Mouse (Mus musculus) liver, embryonic 14.5 days (tissue): Measurements from ENCODE around the gene Arfgef2. TPM values are rescaled to one million over a fixed set of nuclear protein-coding genes. Genes with fewer than 3 reads are reported as not detected.

Experiments used
- ATAC-seq: fragments of 200-750 bp; cut with Nextera tagmentation; 2 replicates; pipeline ENCODE4 v1.8.0; 2017; ENCODE audit warnings: moderate number of reproducible peaks, mild to moderate bottlenecking, moderate library complexity; ENCODE audit not compliant: insufficient read depth
- DNase-seq, 3 experiments: peaks; one replicate each; pipeline ENCODE4 v3.0.0-alpha.2; 2012 to 2013; ENCODE audit warnings: low read depth in 3 of 3, low spot score in 3 of 3
- H3K27ac ChIP-seq: fragments of 300-500 bp; sonication (generic); 2 replicates; pipeline ENCODE4 v1.5.1; 2014; ENCODE audit warnings: moderate library complexity, mild to moderate bottlenecking, control low read depth, inconsistent platforms
- H3K27me3 ChIP-seq: fragments of 300-500 bp; sonication (generic); 2 replicates; pipeline ENCODE4 v1.6.1; 2014; ENCODE audit warnings: mild to moderate bottlenecking, low read length, moderate library complexity; ENCODE audit not compliant: control insufficient read depth, insufficient read depth
- H3K36me3 ChIP-seq: fragments of 300-500 bp; sonication (generic); replicated peaks from 2 replicates; pipeline ENCODE4 v1.6.1; 2014; ENCODE audit warnings: low read depth; ENCODE audit not compliant: control insufficient read depth, insufficient read depth
- H3K4me1 ChIP-seq, 2 experiments: fragments of 200-500 bp in 1 of 2; fragments of 300-500 bp in 1 of 2; sonication (generic) in 1 of 2; replicated peaks; 2 replicates each; pipeline ENCODE4 v1.6.1; 2012 to 2014; ENCODE audit warnings: antibody characterized with exemption in 1 of 2, inconsistent platforms in 1 of 2, low read length in 1 of 2; ENCODE audit not compliant: control insufficient read depth in 2 of 2, insufficient read depth in 2 of 2
- H3K4me2 ChIP-seq: fragments of 300-500 bp; sonication (generic); 2 replicates; pipeline ENCODE4 v1.6.1; 2014; ENCODE audit warnings: low read depth, mild to moderate bottlenecking, control low read depth, moderate library complexity
- H3K4me3 ChIP-seq, 2 experiments: fragments of 200-500 bp in 1 of 2; fragments of 300-500 bp in 1 of 2; sonication (generic) in 1 of 2; 2 replicates each; pipeline ENCODE4 v1.5.1; 2012 to 2014; ENCODE audit warnings: low read depth in 2 of 2, low read length in 2 of 2, mild to moderate bottlenecking in 2 of 2, control low read depth in 1 of 2, inconsistent platforms in 1 of 2, moderate library complexity in 1 of 2; ENCODE audit not compliant: insufficient read depth in 1 of 2
- H3K9ac ChIP-seq: fragments of 300-500 bp; sonication (generic); replicated peaks from 2 replicates; pipeline ENCODE4 v1.6.1; 2014; ENCODE audit warnings: mild to moderate bottlenecking, control low read depth, moderate library complexity
- H3K9me3 ChIP-seq: fragments of 300-500 bp; sonication (generic); 2 replicates; pipeline ENCODE4 v1.6.1; 2016; ENCODE audit warnings: low read length, mixed read lengths; ENCODE audit not compliant: control insufficient read depth
- CTCF ChIP-seq: IDR thresholded peaks from 2 replicates; pipeline ENCODE4 v1.5.1; 2016; ENCODE audit warnings: antibody characterized with exemption, low read depth, control low read depth
- EP300 ChIP-seq: IDR thresholded peaks from 2 replicates; pipeline ENCODE4 v1.6.1; 2016; ENCODE audit warnings: antibody characterized with exemption, low read depth
- WGBS: fragments of 180-500 bp; shearing (Covaris S2); extraction: QIAGEN DNeasy Blood & Tissue Kit; methylation state at CpG from one replicate; pipeline ENCODE4 v1.1.7; 2014; ENCODE audit not compliant: insufficient replicate concordance; 5-methylcytosine and 5-hydroxymethylcytosine counted together
- polyA plus RNA-seq, 2 experiments: library from polyadenylated mRNA; depleted of rRNA in 1 of 2; stranded (reverse) in 1 of 2; unstranded in 1 of 2; fragments of >200 nt; fragmentation: Nextera tagmentation in 1 of 2; extraction: Ambion mirVana in 1 of 2; gene quantifications; 2 replicates each; pipeline versions ENCODE4 v1.2.1 to v1.2.3; 2012 to 2014

The Arfgef2 gene
- polyA plus RNA-seq, 2 experiments = 4.8 to 5.5 TPM

DNA sequence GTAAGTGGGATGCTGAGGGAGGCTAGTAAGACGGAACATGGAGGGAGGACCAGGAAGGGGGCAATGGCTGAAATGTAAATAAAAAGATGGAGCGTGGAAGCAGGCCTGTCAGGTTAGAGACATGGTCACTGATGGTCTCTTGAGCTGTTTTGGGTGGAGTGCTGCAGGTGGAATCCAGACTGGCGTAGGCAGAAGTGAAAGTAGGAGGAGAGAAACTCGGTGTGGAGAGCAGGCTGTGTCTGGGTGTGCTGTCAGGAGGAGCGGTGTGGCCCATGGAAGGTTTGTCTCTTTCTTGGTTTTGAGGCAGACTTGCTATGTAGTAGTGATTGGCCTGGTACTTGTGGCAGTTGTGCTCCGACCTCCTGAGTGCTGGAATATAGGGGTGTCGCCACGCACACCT, 14.5 kb downstream of the Arfgef2 start:
- Histone ChIP-seq H3K36me3 (no peaks in the 10 kb centered on the region), H3K27me3 (no peaks in the 10 kb centered on the region), H3K27ac (no peak overlapping the region), H3K4me1 (peaks cover 0 to 27% of the 10 kb centered on the region in 2 experiments; a peak in 3 of 4 replicates), H3K9ac (no peak overlapping the region), H3K4me2 (no peak overlapping the region), H3K4me3 (no peak overlapping the region), H3K9me3 (no peaks in the 10 kb centered on the region)
- ATAC-seq (no peak), DNase-seq (no peak)
- 79% methylated on average over 8 of the region's 8 CpGs for WGBS
- no peak for TF ChIP-seq EP300
- no peak for TF ChIP-seq CTCF

GRCm38 (mm10) chr2:166820844-166821243, 15.5 kb downstream of the Arfgef2 start:
- Histone ChIP-seq H3K4me1 (peaks cover 0 to 27% of the 10 kb centered on the region in 2 experiments; a peak in 3 of 4 replicates), H3K27ac (no peak overlapping the region), H3K4me2 (no peak overlapping the region), H3K4me3 (no peak overlapping the region), H3K9me3 (no peaks in the 10 kb centered on the region), H3K36me3 (no peaks in the 10 kb centered on the region), H3K27me3 (no peaks in the 10 kb centered on the region), H3K9ac (no peak overlapping the region)
- WGBS = 31% methylated on average over 2 of the region's 2 CpGs
- TF ChIP-seq EP300 = no peak
- no peak for TF ChIP-seq CTCF
- DNase-seq (no peak), ATAC-seq (no peak)

- no peak for ATAC-seq
- WGBS = 60% methylated on average over 3 of the region's 3 CpGs
Measured at GRCm38 (mm10) chr2:166821406-166821805, 16.0 kb downstream of the Arfgef2 start.

DNA sequence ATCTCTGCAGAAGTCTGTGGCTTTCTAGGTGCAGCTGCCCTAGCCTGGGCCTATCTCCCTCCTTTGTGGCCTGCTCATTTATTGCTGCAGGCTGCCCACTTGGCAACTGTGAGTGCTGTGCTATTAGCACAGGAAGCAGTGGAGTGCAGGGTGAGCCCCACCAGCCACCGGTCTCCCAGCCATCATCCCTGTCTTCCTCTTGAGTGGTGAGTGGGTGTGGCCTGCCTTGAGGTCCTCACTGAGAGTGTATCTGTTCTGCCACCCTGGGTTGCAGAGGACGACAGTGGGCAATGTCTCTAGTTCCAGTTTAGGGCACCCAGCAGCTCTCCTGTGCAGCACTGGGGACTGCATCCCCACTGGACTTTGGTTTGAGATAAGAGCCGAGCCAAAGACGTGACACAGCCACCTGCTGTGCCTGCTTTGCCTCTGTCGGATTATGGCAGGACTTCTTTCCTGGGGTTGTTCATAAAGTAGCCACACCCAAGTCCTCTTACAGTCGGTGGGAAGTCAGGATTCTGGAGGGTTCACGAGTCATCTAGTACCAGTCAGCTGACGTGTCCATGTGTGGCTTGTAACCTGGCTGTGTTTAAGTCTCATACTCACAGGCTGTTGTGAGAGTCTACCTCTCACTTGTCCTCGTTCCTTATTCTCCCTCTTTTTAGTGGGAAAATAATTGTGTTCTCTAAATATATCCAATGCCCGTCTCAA, 16.9 kb downstream of the Arfgef2 start:
- H3K27ac ChIP-seq = no peak overlapping the region
- H3K36me3 ChIP-seq = no peaks in the 10 kb centered on the region
- ATAC-seq = no peak
- H3K4me2 ChIP-seq = no peak overlapping the region
- H3K9me3 ChIP-seq = no peaks in the 10 kb centered on the region
- peaks cover 0 to 27% of the 10 kb centered on the region in 2 experiments; a peak in 3 of 4 replicates for H3K4me1 ChIP-seq
- TF ChIP-seq EP300 (no peak), CTCF (no peak)
- H3K9ac ChIP-seq = no peak overlapping the region
- WGBS = 38% methylated on average over 10 of the region's 10 CpGs
- DNase-seq = no peak
- H3K4me3 ChIP-seq = no peak overlapping the region
- no peaks in the 10 kb centered on the region for H3K27me3 ChIP-seq

More at GRCm38 (mm10) chr2:166821406-166821805, 16.0 kb downstream of the Arfgef2 start:
- Histone ChIP-seq H3K9me3 (no peaks in the 10 kb centered on the region), H3K9ac (no peak overlapping the region), H3K27ac (no peak overlapping the region), H3K36me3 (no peaks in the 10 kb centered on the region), H3K4me2 (no peak overlapping the region), H3K27me3 (no peaks in the 10 kb centered on the region), H3K4me1 (peaks cover 0 to 27% of the 10 kb centered on the region in 2 experiments; a peak in 3 of 4 replicates), H3K4me3 (no peak overlapping the region)
- TF ChIP-seq CTCF = no peak
- TF ChIP-seq EP300 = no peak
- no peak for DNase-seq

DNA sequence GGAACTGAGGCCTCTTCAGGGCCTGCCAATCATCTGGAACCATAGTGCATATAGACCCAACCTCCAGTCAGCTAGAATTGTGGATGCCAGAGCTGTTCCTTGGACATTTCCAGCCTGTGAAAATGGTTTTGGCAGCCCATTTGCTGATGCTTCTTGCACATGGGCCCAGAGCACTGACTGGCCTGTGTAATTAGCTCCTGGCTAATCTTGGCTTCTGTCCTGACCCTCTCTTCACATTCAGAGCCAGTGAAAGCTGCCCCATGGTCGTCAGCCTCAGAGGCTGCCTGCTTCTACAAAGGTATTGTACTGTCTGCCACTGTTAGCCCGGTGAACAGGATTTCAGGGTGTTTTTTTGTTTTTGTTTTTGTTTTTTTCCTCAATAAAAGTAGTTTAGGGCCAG, 17.5 kb downstream of the Arfgef2 start:
- H3K27ac ChIP-seq = no peak overlapping the region
- DNase-seq = no peak
- H3K36me3 ChIP-seq = no peaks in the 10 kb centered on the region; the same call in none of the 2 replicates
- peaks cover 0 to 27% of the 10 kb centered on the region in 2 experiments; a peak in 3 of 4 replicates for H3K4me1 ChIP-seq
- no peaks in the 10 kb centered on the region for H3K27me3 ChIP-seq
- TF ChIP-seq CTCF (no peak), EP300 (no peak)
- H3K9me3 ChIP-seq = no peaks in the 10 kb centered on the region
- no peak overlapping the region for H3K4me2 ChIP-seq
- H3K4me3 ChIP-seq = no peak overlapping the region
- ATAC-seq = no peak
- 69% methylated on average over 2 of the region's 2 CpGs for WGBS
- H3K9ac ChIP-seq = no peak overlapping the region
